Mouse (Mus musculus) effector memory CD4-positive, alpha-beta T cell, adult 7 months (primary cell): Measurements from ENCODE around the gene Crygb. TPM values are rescaled to one million over a fixed set of nuclear protein-coding genes. Genes with fewer than 3 reads are reported as not detected.

Experiments
- polyA plus RNA-seq: library from polyadenylated mRNA; unstranded; fragments of 100-300 nt; shearing (Covaris generic); gene quantifications from one replicate; pipeline ENCODE4 v1.2.1, GENCODE M21; 2017

The Crygb gene
- not detected for polyA plus RNA-seq

GRCm38 (mm10) chr1:65082188-65082587 lies at the start of gene Crygb:
Crygb (minus strand) TSS chr1:65082288.

GRCm38 (mm10) chr1:65122574-65123372 lies 40.7 kb upstream of the Crygb start, which contains the start of gene D630023F18Rik:
D630023F18Rik (minus strand) TSS chr1:65123214.

GRCm38 (mm10) chr1:65119438-65119837 lies 37.4 kb upstream of the Crygb start, which contains the start of gene Gm28845:
Gm28845 (minus strand) TSS chr1:65119558.

GRCm38 (mm10) chr1:65103273-65103672 lies 21.2 kb upstream of the Crygb start, which contains the start of gene Cryga:
Cryga (minus strand) TSS chr1:65103373.

DNA sequence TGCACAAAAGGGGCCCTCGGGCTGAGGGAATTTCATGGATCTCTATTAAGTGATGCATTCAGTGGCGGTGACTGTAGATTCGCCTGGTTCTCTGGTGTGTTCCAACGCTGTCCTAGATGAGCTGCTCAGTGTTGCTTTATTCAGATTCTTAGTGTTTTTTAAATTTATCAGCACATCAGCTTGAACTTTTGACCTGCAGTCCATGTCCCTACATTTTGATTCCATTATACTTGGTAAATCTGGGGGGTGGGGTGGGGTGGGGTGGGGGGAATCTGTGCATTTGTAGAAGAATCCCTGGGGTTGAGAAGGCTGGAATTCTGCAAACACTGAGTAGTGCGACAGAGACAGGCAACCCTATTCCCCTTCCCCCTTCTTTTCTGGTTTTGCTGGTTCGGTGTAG lies 8.5 kb downstream of the Crygb start, which contains the start of gene Crygc:
Gene Crygc (minus strand): TSS at position 101 of the 400 bp plus-strand sequence.

GRCm38 (mm10) chr1:65063352-65063751 lies 18.7 kb downstream of the Crygb start, which contains the start of gene Crygd:
Crygd (minus strand) TSS chr1:65063452.

GRCm38 (mm10) chr1:65050952-65051351 lies 31.1 kb downstream of the Crygb start, which contains the start of gene Cryge:
Cryge (minus strand) TSS chr1:65051149.

DNA sequence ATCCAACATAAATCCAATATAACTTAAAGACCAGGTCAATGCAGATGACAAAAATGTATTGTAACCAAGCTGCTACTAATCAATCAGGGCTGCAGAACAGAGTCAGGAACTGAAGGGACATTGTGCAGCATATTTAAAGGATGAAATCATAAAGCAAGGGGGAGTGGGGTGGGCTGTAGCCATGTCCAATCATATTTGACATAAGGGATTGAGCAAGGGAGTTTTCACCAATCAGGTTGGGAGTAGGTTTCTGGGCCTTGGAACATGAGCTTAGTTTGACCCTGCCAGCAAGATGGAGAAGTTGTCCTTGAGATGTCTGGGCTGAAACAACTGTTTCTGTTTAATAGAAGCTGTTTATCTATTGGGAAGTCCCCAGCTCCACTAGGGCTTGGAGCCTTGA lies 49.4 kb downstream of the Crygb start, which contains the start of gene Akr1cl:
Gene Akr1cl (minus strand): TSS at position 119 of the 400 bp plus-strand sequence.

Other genes starting within 250 kb of the Crygb start
- gene Plekhm3, start 125.5 kb downstream of the Crygb start, polyA plus RNA-seq: 37.8 TPM
- not detected for gene Akr1cl, start 49.5 kb downstream of the Crygb start, polyA plus RNA-seq
- not detected for gene Cryge, start 31.1 kb downstream of the Crygb start, polyA plus RNA-seq
- not detected for gene Crygd, start 18.8 kb downstream of the Crygb start, polyA plus RNA-seq
- gene Crygc, start 8.6 kb downstream of the Crygb start, polyA plus RNA-seq: not detected
- gene Cryga, start 21.1 kb upstream of the Crygb start, polyA plus RNA-seq: not detected
- gene Gm28845, start 37.3 kb upstream of the Crygb start, polyA plus RNA-seq: not detected
- not detected for gene D630023F18Rik, start 40.9 kb upstream of the Crygb start, polyA plus RNA-seq
- gene Idh1, start 104.2 kb upstream of the Crygb start, polyA plus RNA-seq: 3.2 TPM
- gene Pikfyve, start 104.4 kb upstream of the Crygb start, polyA plus RNA-seq: 18.0 TPM
- gene Pth2r, start 199.8 kb upstream of the Crygb start, polyA plus RNA-seq: not detected